Mouse (Mus musculus): ENCODE results near the gene Mex3d.
A peak's percentile ranks its signal among the peaks of the same experiment; 100 is the strongest.

The Mex3d gene

GRCm38 (mm10) chr10:80412656-80413541, 25.4 kb upstream of the Mex3d start:
- no peak for DNase-seq (ENCODE audit: low spot score in 2 of 2)

- DNase-seq (ENCODE audit: low spot score in 2 of 2) = no peak
Observed at GRCm38 (mm10) chr10:80407924-80408323, 20.5 kb upstream of the Mex3d start.

- peak; percentile 87 for DNase-seq (ENCODE audit: low spot score in 2 of 2)
Observed at GRCm38 (mm10) chr10:80406684-80407501, 19.4 kb upstream of the Mex3d start, which contains the start of gene Uqcr11. Uqcr11 (minus strand) TSS chr10:80406830.

GRCm38 (mm10) chr10:80405481-80406173, 18.2 kb upstream of the Mex3d start:
- peak in 1 of 2 experiments; percentile 42 for DNase-seq (ENCODE audit: low spot score in 2 of 2)

- no peak for DNase-seq (ENCODE audit: low spot score in 2 of 2)
Observed at GRCm38 (mm10) chr10:80403044-80403692, 15.7 kb upstream of the Mex3d start.

- no peak for DNase-seq (ENCODE audit: low spot score in 2 of 2)
Observed at GRCm38 (mm10) chr10:80400704-80401161, 13.3 kb upstream of the Mex3d start.

GRCm38 (mm10) chr10:80399973-80400703, 12.7 kb upstream of the Mex3d start:
- DNase-seq (ENCODE audit: low spot score in 2 of 2) = no peak

- DNase-seq (ENCODE audit: low spot score in 2 of 2) = peak; percentile 99 to 100
Observed at GRCm38 (mm10) chr10:80399191-80399972, 11.9 kb upstream of the Mex3d start, which contains the start of gene Mbd3. Mbd3 (minus strand) TSS chr10:80399550.

- DNase-seq (ENCODE audit: low spot score in 2 of 2) = peak; percentile 93 to 96
Observed at GRCm38 (mm10) chr10:80398719-80399190, 11.3 kb upstream of the Mex3d start.

- no peak for DNase-seq (ENCODE audit: low spot score in 2 of 2)
Observed at GRCm38 (mm10) chr10:80398174-80398535, 10.7 kb upstream of the Mex3d start.

GRCm38 (mm10) chr10:80397524-80398173, 10.2 kb upstream of the Mex3d start:
- DNase-seq (ENCODE audit: low spot score in 2 of 2) = no peak

- DNase-seq (ENCODE audit: low spot score in 2 of 2) = no peak
Observed at GRCm38 (mm10) chr10:80396822-80397523, 9.5 kb upstream of the Mex3d start.

- DNase-seq (ENCODE audit: low spot score in 2 of 2) = no peak
Observed at GRCm38 (mm10) chr10:80395025-80395627, 7.7 kb upstream of the Mex3d start.

- no peak for DNase-seq (ENCODE audit: low spot score in 2 of 2)
Observed at GRCm38 (mm10) chr10:80392687-80393086, 5.2 kb upstream of the Mex3d start.

GRCm38 (mm10) chr10:80390697-80391096, 3.2 kb upstream of the Mex3d start:
- no peak for DNase-seq (ENCODE audit: low spot score in 2 of 2)

- no peak for DNase-seq (ENCODE audit: low spot score in 2 of 2)
Observed at GRCm38 (mm10) chr10:80389185-80389708, 1.8 kb upstream of the Mex3d start.

- no peak for DNase-seq (ENCODE audit: low spot score in 2 of 2)
Observed at GRCm38 (mm10) chr10:80388731-80389130, 1.3 kb upstream of the Mex3d start.

Data from thymus, postnatal 10 days (tissue).